Mouse (Mus musculus): Measurements from ENCODE around the gene Ddx47. TPM values are rescaled to one million over a fixed set of nuclear protein-coding genes. Genes with fewer than 3 reads are reported as not detected.

The Ddx47 gene
- total and polyA plus RNA-seq, 2 experiments: 25.6 to 26.4 TPM

DNA sequence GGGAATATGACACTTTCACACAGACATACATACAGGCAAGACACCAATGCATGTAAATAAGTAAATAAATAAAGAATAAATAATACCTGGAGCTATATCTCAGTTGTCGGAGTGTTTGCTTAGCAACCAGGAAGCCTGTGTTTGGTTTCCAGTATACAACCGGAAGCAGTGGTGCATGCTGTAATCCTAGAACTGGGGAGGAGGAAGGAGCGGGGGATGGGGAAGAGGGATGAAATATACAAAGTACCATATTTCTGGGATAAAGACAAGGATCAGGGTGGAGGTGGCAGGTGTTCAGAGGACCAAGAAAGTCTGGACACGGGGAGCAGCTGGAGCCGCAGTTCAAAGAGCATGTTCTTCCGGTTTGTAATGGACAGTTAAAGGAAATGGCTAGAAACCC is 37.1 kb downstream of the Ddx47 start:
- Histone ChIP-seq H3K36me3 (ENCODE audit: control insufficient read depth, insufficient read depth, low read length) (no peaks in the 10 kb centered on the region), H3K27ac (replicated peaks; ENCODE audit: insufficient read depth, low read depth, low read length) (no peak overlapping the region), H3K4me3 (ENCODE audit: insufficient read depth, low read depth, low read length) (no peak overlapping the region), H3K79me2 (ENCODE audit: control insufficient read depth, insufficient read depth, low read length) (no peaks in the 10 kb centered on the region), H3K27me3 (ENCODE audit: control insufficient read depth, insufficient read depth, low read length) (no peaks in the 10 kb centered on the region), H3K9ac (ENCODE audit: low read depth, low read length) (no peak overlapping the region), H3K4me1 (ENCODE audit: control insufficient read depth, insufficient read depth, low read length) (no peaks in the 10 kb centered on the region)
- 76% methylated on average over 6 of the region's 6 CpGs for WGBS
- TF ChIP-seq CTCF (IDR thresholded peaks at IDR 0.05; ENCODE audit: low read depth, low read length): no peak
- no peak for TF ChIP-seq POLR2A (IDR thresholded peaks at IDR 0.05; ENCODE audit: extremely low read depth, insufficient read depth, low read length)
- DNase-seq (ENCODE audit: extremely low read depth, low read depth, low spot score): no peak

GRCm38 (mm10) chr6:135048956-135049355 is 37.5 kb downstream of the Ddx47 start:
- H3K27me3 ChIP-seq (ENCODE audit: control insufficient read depth, insufficient read depth, low read length): no peaks in the 10 kb centered on the region
- no peaks in the 10 kb centered on the region for H3K4me1 ChIP-seq (ENCODE audit: control insufficient read depth, insufficient read depth, low read length)
- no peak overlapping the region for H3K27ac ChIP-seq (replicated peaks; ENCODE audit: insufficient read depth, low read depth, low read length)
- H3K79me2 ChIP-seq (ENCODE audit: control insufficient read depth, insufficient read depth, low read length): no peaks in the 10 kb centered on the region
- DNase-seq (ENCODE audit: extremely low read depth, low read depth, low spot score): no peak
- no peak for TF ChIP-seq CTCF (IDR thresholded peaks at IDR 0.05; ENCODE audit: low read depth, low read length)
- TF ChIP-seq POLR2A (IDR thresholded peaks at IDR 0.05; ENCODE audit: extremely low read depth, insufficient read depth, low read length): no peak
- H3K9ac ChIP-seq (ENCODE audit: low read depth, low read length): no peak overlapping the region
- 81% methylated on average over 16 of the region's 16 CpGs for WGBS
- H3K4me3 ChIP-seq (ENCODE audit: insufficient read depth, low read depth, low read length): no peak overlapping the region
- no peaks in the 10 kb centered on the region for H3K36me3 ChIP-seq (ENCODE audit: control insufficient read depth, insufficient read depth, low read length)

DNA sequence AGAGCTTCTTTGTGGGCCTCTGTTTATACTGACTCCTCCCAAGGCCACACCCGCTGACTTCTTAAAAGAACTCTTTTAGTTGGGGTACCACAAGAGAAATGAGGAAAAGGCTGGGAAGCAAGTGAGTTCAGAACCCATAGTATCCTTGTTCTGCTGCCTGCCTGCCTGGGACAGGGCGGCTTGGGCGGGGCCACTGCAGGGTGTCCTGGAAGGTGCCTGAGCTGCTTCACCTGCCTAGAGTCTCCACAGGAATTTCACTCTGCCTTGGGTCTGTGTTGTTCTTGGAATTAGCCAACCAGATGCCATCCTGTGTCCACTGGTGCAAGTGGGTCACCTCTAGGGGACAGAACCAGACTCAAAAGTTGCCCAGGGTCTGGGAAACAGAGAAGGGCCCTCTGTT is 42.4 kb downstream of the Ddx47 start:
- WGBS: 90% methylated on average over 3 of the region's 3 CpGs
- no peak for DNase-seq (ENCODE audit: extremely low read depth, low read depth, low spot score)
- Histone ChIP-seq H3K9ac (ENCODE audit: low read depth, low read length) (no peak overlapping the region), H3K4me1 (ENCODE audit: control insufficient read depth, insufficient read depth, low read length) (no peaks in the 10 kb centered on the region), H3K4me3 (ENCODE audit: insufficient read depth, low read depth, low read length) (no peak overlapping the region), H3K36me3 (ENCODE audit: control insufficient read depth, insufficient read depth, low read length) (no peaks in the 10 kb centered on the region), H3K79me2 (ENCODE audit: control insufficient read depth, insufficient read depth, low read length) (no peaks in the 10 kb centered on the region), H3K27ac (replicated peaks; ENCODE audit: insufficient read depth, low read depth, low read length) (no peak overlapping the region), H3K27me3 (ENCODE audit: control insufficient read depth, insufficient read depth, low read length) (no peaks in the 10 kb centered on the region)
- no peak for TF ChIP-seq CTCF (IDR thresholded peaks at IDR 0.05; ENCODE audit: low read depth, low read length)
- TF ChIP-seq POLR2A (IDR thresholded peaks at IDR 0.05; ENCODE audit: extremely low read depth, insufficient read depth, low read length): no peak

GRCm38 (mm10) chr6:135055882-135056281 is 44.5 kb downstream of the Ddx47 start:
- Histone ChIP-seq H3K27me3 (ENCODE audit: control insufficient read depth, insufficient read depth, low read length) (no peaks in the 10 kb centered on the region), H3K4me1 (ENCODE audit: control insufficient read depth, insufficient read depth, low read length) (no peaks in the 10 kb centered on the region), H3K27ac (replicated peaks; ENCODE audit: insufficient read depth, low read depth, low read length) (no peak overlapping the region), H3K9ac (ENCODE audit: low read depth, low read length) (no peak overlapping the region), H3K79me2 (ENCODE audit: control insufficient read depth, insufficient read depth, low read length) (no peaks in the 10 kb centered on the region), H3K4me3 (ENCODE audit: insufficient read depth, low read depth, low read length) (no peak overlapping the region), H3K36me3 (ENCODE audit: control insufficient read depth, insufficient read depth, low read length) (no peaks in the 10 kb centered on the region)
- 53% methylated on average over 4 of the region's 4 CpGs for WGBS
- TF ChIP-seq CTCF (IDR thresholded peaks at IDR 0.05; ENCODE audit: low read depth, low read length) (no peak), POLR2A (IDR thresholded peaks at IDR 0.05; ENCODE audit: extremely low read depth, insufficient read depth, low read length) (no peak)
- no peak for DNase-seq (ENCODE audit: extremely low read depth, low read depth, low spot score)

GRCm38 (mm10) chr6:135060728-135061127 is 49.3 kb downstream of the Ddx47 start:
- no peak for DNase-seq (ENCODE audit: extremely low read depth, low read depth, low spot score)
- H3K79me2 ChIP-seq (ENCODE audit: control insufficient read depth, insufficient read depth, low read length): no peaks in the 10 kb centered on the region
- H3K36me3 ChIP-seq (ENCODE audit: control insufficient read depth, insufficient read depth, low read length): no peaks in the 10 kb centered on the region
- H3K9ac ChIP-seq (ENCODE audit: low read depth, low read length): no peak overlapping the region
- H3K27ac ChIP-seq (replicated peaks; ENCODE audit: insufficient read depth, low read depth, low read length): no peak overlapping the region
- H3K27me3 ChIP-seq (ENCODE audit: control insufficient read depth, insufficient read depth, low read length): no peaks in the 10 kb centered on the region
- WGBS: 93% methylated on average over 4 of the region's 4 CpGs
- H3K4me1 ChIP-seq (ENCODE audit: control insufficient read depth, insufficient read depth, low read length): no peaks in the 10 kb centered on the region
- H3K4me3 ChIP-seq (ENCODE audit: insufficient read depth, low read depth, low read length): no peak overlapping the region
- TF ChIP-seq CTCF (IDR thresholded peaks at IDR 0.05; ENCODE audit: low read depth, low read length): no peak
- TF ChIP-seq POLR2A (IDR thresholded peaks at IDR 0.05; ENCODE audit: extremely low read depth, insufficient read depth, low read length): no peak

DNA sequence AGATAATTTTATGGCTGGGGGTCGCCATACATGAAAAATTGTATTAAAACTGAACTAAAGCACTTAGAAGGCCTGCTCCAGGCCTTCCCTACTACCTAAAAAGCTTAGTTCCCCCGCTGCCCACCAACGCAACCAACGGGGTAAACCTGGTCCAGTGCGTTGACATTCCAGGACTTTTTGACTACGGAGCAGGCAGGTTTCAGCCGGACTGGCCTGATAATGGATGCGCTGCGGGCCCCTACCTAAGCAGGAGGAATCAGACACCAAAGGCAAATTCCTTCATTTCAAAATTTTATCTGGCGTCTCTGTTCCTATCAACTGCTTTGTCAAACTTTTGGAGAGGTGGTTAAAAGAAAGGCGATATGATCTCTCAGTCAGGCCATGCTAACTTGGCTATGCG is 53.2 kb downstream of the Ddx47 start:
- H3K79me2 ChIP-seq (ENCODE audit: control insufficient read depth, insufficient read depth, low read length): no peaks in the 10 kb centered on the region
- TF ChIP-seq POLR2A (IDR thresholded peaks at IDR 0.05; ENCODE audit: extremely low read depth, insufficient read depth, low read length) (no peak), CTCF (IDR thresholded peaks at IDR 0.05; ENCODE audit: low read depth, low read length) (no peak)
- no peak overlapping the region for H3K27ac ChIP-seq (replicated peaks; ENCODE audit: insufficient read depth, low read depth, low read length)
- DNase-seq (ENCODE audit: extremely low read depth, low read depth, low spot score): no peak
- 93% methylated on average over 12 of the region's 12 CpGs for WGBS
- H3K36me3 ChIP-seq (ENCODE audit: control insufficient read depth, insufficient read depth, low read length): no peaks in the 10 kb centered on the region
- H3K27me3 ChIP-seq (ENCODE audit: control insufficient read depth, insufficient read depth, low read length): no peaks in the 10 kb centered on the region
- no peak overlapping the region for H3K9ac ChIP-seq (ENCODE audit: low read depth, low read length)
- H3K4me3 ChIP-seq (ENCODE audit: insufficient read depth, low read depth, low read length): no peak overlapping the region
- H3K4me1 ChIP-seq (ENCODE audit: control insufficient read depth, insufficient read depth, low read length): no peaks in the 10 kb centered on the region
